ENCODE assay signal across 22 mouse cellular contexts in the genomic region with DNA sequence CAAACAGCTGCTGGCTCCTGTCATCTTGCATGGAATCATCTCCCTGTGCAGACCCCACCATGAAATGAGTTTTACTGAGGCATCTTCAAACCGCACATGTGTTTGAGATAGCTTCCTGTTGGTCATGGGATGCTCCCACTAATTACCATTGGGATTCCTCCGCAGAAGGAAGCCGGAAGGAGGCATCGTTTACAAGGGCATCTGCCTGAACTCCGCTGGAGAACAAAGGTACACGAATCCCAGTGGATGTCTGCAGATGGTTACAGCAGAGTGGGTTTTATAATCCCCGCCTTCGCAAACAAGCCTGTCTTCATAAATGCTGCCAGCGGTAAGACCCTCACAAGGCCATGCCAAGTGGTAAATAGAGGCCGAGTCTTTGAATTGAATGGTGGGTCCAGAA. TPM values are rescaled to one million over a fixed set of nuclear protein-coding genes. Genes with fewer than 3 reads are reported as not detected.
DNase-seq lines count a peak whose midpoint lies in the region; ATAC-seq lines count a peak whose summit lies in the region.
"Had no signal": no experiment of that assay in that cellular context is flagged by ENCODE, and none has a peak within 500 bp of the region (broad histone marks: within the 10 kb centered on the region; RNA-seq: fewer than 3 reads in every experiment).

No protein-coding gene starts in this region.

- peak; percentile 61 for DNase-seq in heart, adult 11 months
- no peak for DNase-seq in kidney, postnatal 4 days
- peak; percentile 36 for DNase-seq in Muller cell, postnatal 12 days (ENCODE audit: inconsistent ontology term)
- DNase-seq in limb, embryonic 10.5 days (ENCODE audit: low spot score) = no peak
- DNase-seq in left cerebral cortex, postnatal 10 days (ENCODE audit: extremely low spot score in 1 of 2, low spot score in 2 of 2) = no peak
- DNase-seq: cerebellum, adult 9-11 months; gastrocnemius, adult 2 months; heart, postnatal 36 days; kidney, adult 18-20 months; right cerebral cortex, postnatal 14 days; spleen, adult 18-20 months; thymus, postnatal 36 days had no signal

- no peak overlapping the region for H3K4me3 ChIP-seq in heart, embryonic 12.5 days
- no peak overlapping the region for H3K4me3 ChIP-seq in kidney, embryonic 16.5 days (ENCODE audit: low read length)
- no peak overlapping the region for H3K4me3 ChIP-seq in limb, embryonic 10.5 days
- H3K4me3 ChIP-seq: embryonic facial prominence, embryonic 15.5 days; gastrocnemius, adult 2 months; heart, embryonic 13.5 days; limb, embryonic 15.5 days; midbrain, embryonic 12.5 days; myocyte had no signal

- H3K9ac ChIP-seq in heart, embryonic 12.5 days = no peak overlapping the region
- H3K9ac ChIP-seq in kidney, embryonic 16.5 days (replicated peaks; ENCODE audit: low read length) = no peak overlapping the region
- H3K9ac ChIP-seq: embryonic facial prominence, embryonic 15.5 days; heart, embryonic 13.5 days; limb, embryonic 15.5 days; midbrain, embryonic 12.5 days had no signal

- no peaks in the 10 kb centered on the region for H3K36me3 ChIP-seq in heart, embryonic 12.5 days
- no peaks in the 10 kb centered on the region for H3K36me3 ChIP-seq in kidney, embryonic 16.5 days (ENCODE audit: insufficient read depth, low read length)
- 0 out of 2 replicates have a peak, but pooled peaks cover 2% of the 10 kb centered on the region for H3K36me3 ChIP-seq in limb, embryonic 10.5 days
- H3K36me3 ChIP-seq: embryonic facial prominence, embryonic 15.5 days; heart, embryonic 13.5 days; limb, embryonic 15.5 days; midbrain, embryonic 12.5 days had no signal

- WGBS in heart, embryonic 12.5 days = 83% methylated on average over 10 of the region's 10 CpGs
- 49% methylated on average over 10 of the region's 10 CpGs for WGBS in kidney, embryonic 16.5 days
- WGBS in limb, embryonic 10.5 days = 60% methylated on average over 10 of the region's 10 CpGs

- no peaks in the 10 kb centered on the region for H3K9me3 ChIP-seq in heart, embryonic 12.5 days (replicated peaks)
- no peaks in the 10 kb centered on the region for H3K9me3 ChIP-seq in kidney, embryonic 16.5 days (ENCODE audit: low read length)
- H3K9me3 ChIP-seq in limb, embryonic 10.5 days (replicated peaks) = no peaks in the 10 kb centered on the region
- H3K9me3 ChIP-seq: embryonic facial prominence, embryonic 15.5 days; heart, embryonic 13.5 days; limb, embryonic 15.5 days; midbrain, embryonic 12.5 days had no signal

- no peaks in the 10 kb centered on the region for H3K27me3 ChIP-seq in heart, embryonic 12.5 days (replicated peaks)
- H3K27me3 ChIP-seq in kidney, embryonic 16.5 days (ENCODE audit: insufficient read depth, low read length) = no peaks in the 10 kb centered on the region
- no peaks in the 10 kb centered on the region for H3K27me3 ChIP-seq in limb, embryonic 10.5 days (ENCODE audit: low read depth, poor library complexity, severe bottlenecking)
- H3K27me3 ChIP-seq: CH12.LX; embryonic facial prominence, embryonic 15.5 days; heart, embryonic 13.5 days; limb, embryonic 15.5 days; midbrain, embryonic 12.5 days had no signal

- H3K4me2 ChIP-seq in heart, embryonic 12.5 days = no peak overlapping the region
- H3K4me2 ChIP-seq in kidney, embryonic 16.5 days (replicated peaks; ENCODE audit: low read depth, low read length) = no peak overlapping the region
- H3K4me2 ChIP-seq: embryonic facial prominence, embryonic 15.5 days; heart, embryonic 13.5 days; limb, embryonic 15.5 days; midbrain, embryonic 12.5 days had no signal

- ATAC-seq in heart, embryonic 12.5 days (ENCODE audit: insufficient number of reproducible peaks, low FRiP score) = no peak
- no peak for ATAC-seq in kidney, embryonic 16.5 days (ENCODE audit: low FRiP score, low TSS enrichment)

- H3K4me1 ChIP-seq in heart, embryonic 12.5 days (replicated peaks) = peaks cover 29% of the 10 kb centered on the region
- peaks cover 32% of the 10 kb centered on the region for H3K4me1 ChIP-seq in kidney, embryonic 16.5 days (ENCODE audit: insufficient read depth, low read length)
- peaks cover 42% of the 10 kb centered on the region for H3K4me1 ChIP-seq in limb, embryonic 10.5 days

- no peak overlapping the region for H3K27ac ChIP-seq in heart, embryonic 12.5 days (ENCODE audit: poor library complexity, severe bottlenecking)
- 0 out of 2 replicates have a peak overlapping the region, but pooled peaks have one; percentile 14 for H3K27ac ChIP-seq in kidney, embryonic 16.5 days (ENCODE audit: low read length)
- H3K27ac ChIP-seq in limb, embryonic 10.5 days = peak overlapping the region; percentile 54; the same call in 1 of the 2 replicates
- H3K27ac ChIP-seq: embryonic facial prominence, embryonic 15.5 days; gastrocnemius, adult 2 months; limb, embryonic 15.5 days; midbrain, embryonic 12.5 days had no signal

- intact Hi-C loops in left cerebral cortex, postnatal 10 days (cut with DNase I) = no loop called here

RNA-seq across cellular contexts. Expression of a gene that starts 11.3 kb away (rescaled TPM):
- 0.69 and 1.2 TPM in 2 replicates for polyA plus RNA-seq in heart, embryonic 12.5 days (2016; fragmentation: Nextera tagmentation; extraction: Ambion mirVana)
- 0.17 and 0.21 TPM in 2 replicates for polyA plus RNA-seq in kidney, embryonic 16.5 days (2015; fragmentation: Nextera tagmentation; extraction: Ambion mirVana)
- 0.35 and 0.79 TPM in 2 replicates for polyA plus RNA-seq in limb, embryonic 10.5 days (2016; fragmentation: Nextera tagmentation; extraction: Ambion mirVana)
- total RNA-seq in left cerebral cortex, postnatal 10 days (2021) = not detected
- total RNA-seq: adrenal gland, adult 2 months; CH12.LX; gastrocnemius, adult 2 months; MEL had no signal

Comparison
In these comparisons a context has a peak if more than half of its experiments do, and no peak if none do; other contexts are left out.
1. DNase-seq: peak in heart, adult 11 months (single experiment) and Muller cell, postnatal 12 days (single experiment); none in kidney, postnatal 4 days (0 of 2), limb, embryonic 10.5 days (single experiment) and left cerebral cortex, postnatal 10 days (0 of 2).